Mouse (Mus musculus): Measurements from ENCODE around the gene Krt86.

The Krt86 gene

GRCm38 (mm10) chr15:101492718-101493117 is 19.4 kb downstream of the Krt86 start:
- in situ Hi-C loops (cut with MboI, MseI), result no loop called here

DNA sequence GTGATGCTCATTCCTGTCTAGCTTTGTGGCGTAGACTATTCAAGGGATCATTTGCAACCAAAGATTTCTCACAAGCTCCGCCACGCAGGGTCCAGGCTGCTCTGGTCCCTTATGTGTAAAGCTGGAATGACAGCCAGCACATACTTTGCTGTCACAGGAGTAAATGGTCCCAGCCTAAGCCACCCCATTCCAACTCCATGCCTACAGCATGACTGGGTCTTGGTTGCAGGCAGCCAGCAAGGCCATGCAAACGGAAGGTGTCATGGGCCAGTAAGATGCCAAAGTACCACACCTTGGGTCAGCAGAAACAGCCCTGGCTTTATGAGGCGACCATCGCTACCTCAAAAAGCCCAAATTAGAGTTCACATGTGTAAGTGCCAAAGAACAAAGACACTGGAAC is 20.4 kb downstream of the Krt86 start:
- in situ Hi-C loops (cut with MboI, MseI), result no loop called here

DNA sequence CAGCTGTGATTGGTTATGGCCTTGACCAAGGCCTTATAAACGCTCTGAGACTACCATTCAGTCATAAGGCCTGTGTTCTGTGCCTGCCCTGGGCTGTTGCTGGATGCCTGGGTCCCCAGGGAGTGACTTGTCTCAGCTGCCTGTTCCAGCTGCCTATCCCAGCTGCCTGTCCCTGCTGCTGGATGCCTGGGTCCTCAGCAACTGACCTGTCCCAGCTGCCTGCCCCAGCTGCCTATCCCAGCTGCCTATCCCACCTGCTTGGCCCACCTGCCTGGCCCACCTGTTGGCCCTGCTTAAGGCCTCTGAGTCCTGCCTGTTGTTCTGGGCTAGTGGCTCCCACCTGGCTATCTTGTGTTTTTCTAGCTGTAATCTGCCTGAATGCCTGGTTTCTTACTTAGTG is 20.9 kb downstream of the Krt86 start:
- in situ Hi-C loops (cut with MboI, MseI), result no loop called here

DNA sequence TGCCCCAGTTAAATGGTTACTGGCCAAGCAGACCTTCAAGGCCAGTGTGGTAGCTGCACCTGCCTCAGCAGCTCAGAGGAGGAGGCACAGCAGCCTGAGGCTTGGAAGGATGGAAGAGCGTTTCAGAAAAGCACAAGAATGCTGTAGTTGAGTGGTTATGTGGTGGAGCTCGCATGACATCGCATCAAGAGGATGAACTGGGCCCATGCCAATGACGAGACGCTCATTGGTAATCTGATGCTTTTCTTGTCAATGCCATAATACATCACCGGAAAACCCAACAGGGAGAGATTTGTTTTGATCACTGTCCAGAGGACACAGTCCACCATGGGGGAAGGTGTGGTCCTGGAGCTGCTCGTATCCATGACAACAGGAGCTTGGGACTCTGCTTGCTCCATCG is 22.0 kb downstream of the Krt86 start:
- in situ Hi-C loops (cut with MboI, MseI), result no loop called here

GRCm38 (mm10) chr15:101497181-101497580 is 23.9 kb downstream of the Krt86 start:
- in situ Hi-C loops (cut with MboI, MseI), result no loop called here

- in situ Hi-C loops (cut with MboI, MseI), result no loop called here
Observed at GRCm38 (mm10) chr15:101506896-101507758, 33.8 kb downstream of the Krt86 start.

DNA sequence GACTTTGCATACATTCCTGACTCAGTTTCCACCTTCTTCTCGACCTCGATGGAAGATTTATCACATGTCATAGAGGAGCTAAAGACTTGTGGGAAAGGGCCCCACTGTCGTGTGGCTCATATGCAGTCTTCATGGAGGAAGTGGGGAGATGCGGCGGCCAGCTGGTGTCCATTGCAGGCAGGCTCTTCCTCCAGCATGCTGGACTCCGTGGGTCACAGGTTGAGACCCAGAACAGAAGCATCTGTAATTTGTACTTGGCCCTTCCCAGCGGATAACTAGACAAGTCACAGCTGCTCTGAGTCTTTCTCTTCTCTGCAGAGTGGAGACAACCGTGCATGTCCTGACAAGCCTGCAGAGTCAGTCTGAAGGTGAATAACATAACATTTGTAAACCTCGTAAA is 35.0 kb downstream of the Krt86 start:
- in situ Hi-C loops (cut with MboI, MseI), result no loop called here

DNA sequence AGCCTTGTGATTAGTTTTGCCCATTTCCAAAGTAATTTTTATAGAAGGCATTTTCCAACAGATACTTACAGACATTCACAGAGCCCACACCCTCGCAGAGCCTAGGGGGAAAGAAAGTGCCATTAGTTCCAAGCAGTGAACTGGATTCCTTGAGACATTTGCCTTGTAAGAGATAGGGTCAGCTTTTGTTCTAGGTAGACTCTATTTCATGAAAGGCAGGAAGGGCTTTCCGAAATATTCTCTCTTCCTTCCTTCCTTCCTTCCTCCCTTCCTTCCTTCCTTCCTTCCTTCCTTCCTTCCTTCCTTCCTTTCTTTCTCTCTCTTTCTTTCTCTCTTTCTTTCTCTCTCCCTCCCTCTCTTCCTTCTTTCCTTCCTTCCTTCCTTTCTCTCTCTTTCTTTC is 43.9 kb downstream of the Krt86 start, which contains the start of gene Gm49425:
Gene Gm49425 (minus strand): TSS at position 101 of the 400 bp plus-strand sequence.
- in situ Hi-C loops (cut with MboI, MseI), result loop anchor here (5.0 kb wide), 1 partner anchor 85 kb away; no protein-coding TSS in a partner anchor

DNA sequence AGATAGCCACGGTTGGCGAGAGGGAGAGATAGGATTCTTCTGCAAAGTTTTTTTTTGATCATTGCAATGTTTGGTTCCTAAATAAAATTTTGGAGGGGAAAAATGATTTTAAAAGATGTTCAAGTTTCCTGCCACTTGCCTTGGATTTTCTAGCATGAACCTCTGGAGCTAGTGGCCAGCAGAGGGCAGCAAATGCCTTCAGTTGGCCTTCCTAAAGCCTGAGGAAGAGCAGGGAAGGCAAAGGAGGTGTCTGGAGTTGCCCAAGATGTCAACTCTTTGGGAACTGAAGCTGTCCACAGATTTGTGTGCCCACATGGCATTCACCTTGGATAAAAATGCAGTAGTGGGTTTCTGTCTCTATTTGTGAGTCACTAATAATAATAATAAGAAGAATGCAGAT is 46.5 kb downstream of the Krt86 start:
- in situ Hi-C loops (cut with MboI, MseI), result loop anchor here (5.0 kb wide), 1 partner anchor 87 kb away; no protein-coding TSS in a partner anchor

DNA sequence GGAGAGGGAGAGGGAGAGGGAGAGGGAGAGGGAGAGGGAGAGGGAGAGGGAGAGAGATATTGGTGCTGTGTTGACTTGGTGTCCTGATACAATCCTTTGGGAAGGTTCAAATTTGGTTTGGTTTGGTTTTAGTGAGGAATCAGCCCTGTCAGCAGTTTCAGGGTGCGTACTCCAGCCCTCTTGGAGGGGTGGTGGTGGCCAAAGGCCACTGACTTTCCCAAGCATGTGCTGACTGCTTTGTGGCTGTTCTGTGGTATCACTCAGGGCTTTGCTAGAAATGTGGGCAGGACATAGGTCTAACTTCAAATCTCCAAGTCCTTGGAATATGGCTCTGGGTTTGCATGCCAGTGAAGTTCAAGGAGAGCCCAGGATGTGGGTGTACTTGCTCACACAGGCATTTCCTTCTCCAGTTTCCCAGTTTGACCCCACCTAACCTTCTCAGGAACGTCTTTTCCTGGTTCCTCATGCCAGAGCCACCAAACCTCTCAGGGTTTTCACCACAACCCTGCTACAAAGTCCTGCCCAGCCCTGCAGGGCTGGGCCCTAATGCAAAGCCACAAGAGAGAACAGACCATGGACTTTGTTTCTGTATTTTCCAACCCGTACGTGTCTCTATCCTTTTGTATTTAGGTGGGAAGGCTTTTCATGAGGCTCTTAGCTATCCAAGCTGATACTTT is 49.4 kb downstream of the Krt86 start:
- in situ Hi-C loops (cut with MboI, MseI), result no loop called here

Data from T-helper 2 cell (primary cell).